Mouse (Mus musculus) CD4-positive, CD25-positive, alpha-beta regulatory T cell, adult 4 months (primary cell): ENCODE results near the gene Pip5k1b. TPM values are rescaled to one million over a fixed set of nuclear protein-coding genes. Genes with fewer than 3 reads are reported as not detected.

Experiments
- ATAC-seq: one replicate; pipeline ENCODE4 v1.8.0; 2017
- polyA plus RNA-seq, 2 experiments: library from polyadenylated mRNA; unstranded; fragments of 100-300 nt; shearing (Covaris generic); gene quantifications; one replicate each; pipeline ENCODE4 v1.2.1; 2017

Gene Pip5k1b
- polyA plus RNA-seq, 2 experiments from 2014 or later: 7.0 to 8.1 TPM

DNA sequence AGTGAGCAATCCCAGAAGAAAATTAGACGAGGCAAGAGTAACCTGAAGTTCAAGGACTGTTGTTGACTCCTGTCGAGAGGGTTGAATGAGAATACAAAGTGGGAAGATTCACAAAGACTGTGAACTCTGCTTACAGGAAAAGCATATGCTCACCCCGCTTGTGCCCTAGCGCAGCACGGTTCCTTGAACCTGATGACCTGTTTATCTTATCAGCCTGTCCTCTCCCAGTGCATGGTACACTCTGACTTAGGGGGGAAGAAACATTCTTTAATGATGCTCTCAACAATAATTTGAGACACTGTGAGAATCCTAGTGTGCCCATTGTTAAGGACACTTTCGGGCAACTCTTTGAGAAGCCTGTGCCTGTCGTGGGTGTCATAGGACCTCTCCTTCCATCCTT is 38.6 kb downstream of the Pip5k1b start:
- ATAC-seq: no peak

DNA sequence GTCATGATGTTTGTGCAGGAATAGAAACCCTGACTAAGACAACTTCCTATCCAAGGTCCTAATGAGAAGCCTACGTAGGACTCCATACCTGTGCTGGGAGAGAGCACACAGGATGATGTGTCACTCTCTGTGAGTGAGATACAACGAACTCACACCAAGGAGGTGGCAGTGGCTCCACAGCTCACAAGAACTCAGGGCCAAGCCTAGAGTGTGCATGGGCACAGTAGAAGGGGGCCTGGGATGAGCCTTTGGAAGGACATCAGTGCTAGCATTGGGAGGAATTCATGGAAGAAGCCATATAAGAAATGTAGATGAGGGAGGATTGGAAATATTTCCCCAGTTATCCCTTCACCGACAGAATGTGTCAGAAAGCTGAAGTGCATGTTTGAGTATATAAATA is 39.7 kb downstream of the Pip5k1b start:
- ATAC-seq: no peak

- ATAC-seq: no peak
Measured at GRCm38 (mm10) chr19:24514661-24515642, 40.7 kb downstream of the Pip5k1b start.

DNA sequence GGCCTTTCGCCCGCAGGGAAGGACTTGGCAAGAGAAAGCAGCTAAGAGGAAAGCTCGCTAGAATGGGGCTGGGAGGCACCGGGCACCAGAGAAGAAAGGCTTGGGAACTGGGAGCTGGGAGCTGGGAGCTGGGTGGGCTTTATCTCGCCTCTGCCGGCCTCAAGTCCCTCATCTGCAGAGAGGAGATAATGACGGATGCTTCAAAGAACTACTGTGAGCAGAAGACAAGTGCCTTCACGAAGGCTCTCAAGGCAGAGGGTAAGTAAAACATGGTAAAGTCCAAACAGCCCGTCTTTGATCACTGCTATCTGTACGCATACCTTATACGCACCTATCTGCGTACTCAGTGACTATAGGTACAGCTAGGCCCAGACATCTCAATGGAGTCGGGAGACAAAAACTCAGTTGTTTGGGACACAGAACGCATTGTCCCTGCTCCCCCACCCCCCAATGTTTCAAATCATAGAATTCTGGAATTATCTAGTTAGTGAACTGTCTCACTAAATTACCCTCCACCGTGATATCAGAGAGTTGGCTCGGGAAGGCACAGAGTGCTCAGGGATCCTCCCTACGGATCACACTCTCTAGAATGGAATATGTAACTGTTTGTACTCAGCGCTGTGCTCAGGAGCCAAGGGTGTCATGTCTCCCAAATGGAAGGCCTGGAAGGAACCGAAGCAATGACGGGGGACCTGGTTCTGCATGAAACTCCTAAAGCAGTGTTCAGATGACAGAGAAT is 42.4 kb downstream of the Pip5k1b start:
- ATAC-seq: no peak

DNA sequence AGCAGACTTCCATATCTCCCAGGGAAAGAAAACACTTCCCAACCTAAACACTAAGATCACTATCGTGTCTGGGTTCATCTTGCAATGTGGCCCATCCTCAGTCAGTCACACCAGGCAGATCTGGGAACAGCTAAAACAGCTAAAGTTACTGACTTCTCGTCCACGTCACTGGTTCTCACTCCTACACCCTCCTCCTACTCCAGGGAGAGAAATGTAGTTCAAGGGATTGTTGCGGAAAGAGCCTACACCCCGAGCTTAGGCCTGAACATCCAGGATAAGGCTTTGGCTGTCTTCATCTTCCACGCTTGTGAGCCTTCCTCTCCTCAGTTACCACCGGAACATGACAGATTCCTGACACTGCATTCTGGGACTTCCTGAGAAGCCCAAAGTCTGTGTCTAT is 43.7 kb downstream of the Pip5k1b start:
- ATAC-seq: no peak

DNA sequence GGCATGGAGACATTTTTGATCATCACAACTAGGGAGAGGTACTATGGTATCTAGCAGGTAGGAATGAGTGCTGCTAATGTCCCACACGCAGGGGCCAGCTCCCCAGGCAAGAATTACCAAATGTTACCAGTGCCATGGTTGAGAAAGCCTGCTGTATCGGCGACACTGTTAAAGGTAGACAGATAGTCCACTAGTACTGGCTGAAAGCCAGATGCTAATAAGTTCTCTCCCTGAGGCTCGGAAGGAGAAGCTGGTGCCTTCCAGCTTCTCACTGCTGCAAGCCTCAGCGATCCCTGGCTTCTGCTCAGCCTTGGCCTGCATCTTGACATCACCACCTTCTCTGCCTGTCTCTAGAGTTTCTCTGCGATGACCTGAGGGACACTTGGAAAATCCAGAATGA is 46.3 kb downstream of the Pip5k1b start:
- no peak for ATAC-seq

- ATAC-seq: no peak
Measured at GRCm38 (mm10) chr19:24508087-24508767, 47.4 kb downstream of the Pip5k1b start.

- no peak for ATAC-seq
Measured at GRCm38 (mm10) chr19:24502736-24503421, 52.8 kb downstream of the Pip5k1b start.

DNA sequence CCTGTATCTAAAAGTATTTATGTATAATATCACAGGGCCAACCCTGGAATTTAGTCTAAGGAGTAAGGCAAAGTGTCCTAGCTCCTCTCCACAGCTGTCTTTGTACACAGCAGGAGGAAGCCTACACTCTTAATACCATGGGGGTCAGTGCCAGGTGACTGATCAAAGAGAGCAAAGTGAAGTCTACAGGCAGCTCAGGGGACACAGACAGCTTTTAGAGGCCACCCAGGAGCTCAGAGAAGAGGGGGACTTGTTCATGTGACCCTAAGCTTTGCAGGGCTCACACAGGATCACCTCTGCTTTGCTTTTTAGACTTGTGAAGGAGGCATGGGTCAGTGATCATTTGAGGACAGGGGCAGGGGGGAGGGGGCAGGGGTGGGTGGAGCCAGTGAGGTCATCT is 54.1 kb downstream of the Pip5k1b start:
- no peak for ATAC-seq

DNA sequence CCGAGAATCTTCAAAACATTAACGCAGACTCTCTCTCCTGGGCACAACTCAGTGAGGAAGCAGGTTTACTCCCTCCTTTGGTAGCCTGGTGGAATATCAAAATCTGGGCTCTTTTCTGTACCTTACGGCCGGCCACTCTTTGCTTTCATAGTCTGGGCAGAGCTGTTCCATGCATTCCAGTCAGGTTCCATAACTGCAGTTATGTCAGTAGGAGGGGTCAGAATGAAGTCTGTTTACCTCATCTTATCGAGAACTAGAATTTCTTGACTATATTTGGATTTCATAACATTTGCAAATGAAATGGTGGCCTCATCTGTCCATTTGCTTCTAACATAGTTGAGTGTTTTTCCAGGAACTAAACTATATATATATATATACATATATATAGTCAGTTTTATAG is 55.2 kb downstream of the Pip5k1b start:
- ATAC-seq: no peak

- no peak for ATAC-seq
Measured at GRCm38 (mm10) chr19:24499291-24499690, 56.4 kb downstream of the Pip5k1b start.

GRCm38 (mm10) chr19:24493887-24494286 is 61.8 kb downstream of the Pip5k1b start:
- ATAC-seq: no peak

DNA sequence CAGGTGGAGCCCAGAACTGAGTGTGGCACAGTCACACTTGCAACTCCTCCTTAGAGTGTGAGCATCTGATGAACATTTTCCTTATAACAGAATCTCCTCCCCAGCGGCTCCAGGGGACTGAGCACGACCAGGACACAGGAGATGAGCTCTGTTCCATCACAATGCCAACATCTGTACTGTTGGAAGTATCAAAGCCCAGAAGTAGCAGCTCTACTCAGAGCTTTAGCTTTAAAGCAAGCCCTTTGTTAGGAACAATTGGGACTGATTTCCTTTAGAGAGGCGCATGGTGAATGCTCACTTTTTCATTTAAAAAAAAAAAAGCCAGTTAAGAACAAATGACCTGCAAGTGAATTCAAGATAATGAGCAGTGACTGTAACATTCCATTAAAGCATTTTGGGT is 63.8 kb downstream of the Pip5k1b start:
- no peak for ATAC-seq

DNA sequence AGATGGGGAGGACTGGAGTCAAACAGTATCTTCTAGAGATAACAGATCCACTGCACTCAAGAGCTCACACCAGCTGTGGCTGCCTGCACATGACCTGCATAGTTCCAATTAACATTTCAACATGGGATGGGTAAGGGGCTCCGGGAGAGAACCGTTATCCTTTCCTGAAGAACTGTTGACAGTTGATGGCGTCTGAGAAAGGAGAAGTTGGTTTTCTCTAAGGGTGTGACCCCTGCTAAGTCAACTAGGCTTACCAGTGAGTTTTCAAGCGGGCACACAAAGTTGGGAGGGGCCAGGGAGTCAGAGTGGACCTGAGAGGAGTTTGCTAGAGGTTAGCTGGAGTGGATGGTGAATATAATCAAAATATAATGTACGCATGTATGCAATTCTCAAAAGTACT is 65.4 kb downstream of the Pip5k1b start:
- no peak for ATAC-seq

DNA sequence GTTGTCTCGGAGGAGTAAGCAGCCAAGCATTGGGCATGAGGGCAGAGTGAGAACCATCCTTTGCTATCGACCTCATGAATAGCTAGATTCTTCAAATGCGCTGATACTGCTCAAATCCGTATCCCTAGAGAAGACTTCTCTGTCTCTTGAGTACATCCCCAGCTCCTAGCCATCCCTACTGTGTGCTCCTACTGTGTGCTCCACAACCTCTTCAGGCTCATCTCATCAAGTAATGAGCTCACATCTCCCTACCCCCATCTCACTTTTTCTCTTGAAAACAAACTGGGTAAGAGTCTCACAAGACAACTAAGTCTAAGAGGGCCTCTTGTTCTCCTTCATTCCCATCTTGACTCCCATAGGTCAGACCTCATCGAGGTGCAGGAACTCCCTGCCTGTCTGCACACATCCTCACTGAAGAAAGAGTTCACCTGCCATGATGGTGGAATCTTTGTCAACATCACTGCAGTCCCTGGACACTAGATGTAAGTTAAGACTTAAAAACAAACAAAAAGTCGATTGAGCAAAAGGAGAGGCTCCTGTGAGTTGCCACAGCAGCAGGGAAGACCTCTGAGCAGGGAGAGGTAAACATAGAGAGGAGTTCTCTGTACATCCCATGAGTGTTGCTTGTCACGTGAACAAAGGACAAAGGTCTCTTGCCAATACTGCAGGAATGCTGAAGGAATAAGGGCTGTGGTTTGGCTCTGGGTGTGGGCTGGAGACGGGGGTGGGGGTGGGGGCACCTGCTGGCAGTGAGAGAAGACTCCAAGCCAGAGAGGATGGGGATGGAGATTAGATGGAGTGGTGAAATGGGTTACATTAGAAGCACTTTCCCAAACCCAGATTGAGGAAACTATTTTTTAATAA is 69.0 kb downstream of the Pip5k1b start:
- ATAC-seq: no peak

GRCm38 (mm10) chr19:24484612-24485194 is 71.0 kb downstream of the Pip5k1b start:
- ATAC-seq: no peak

GRCm38 (mm10) chr19:24480916-24481315 is 74.8 kb downstream of the Pip5k1b start:
- ATAC-seq: no peak

- peak; percentile 85 for ATAC-seq
Measured at GRCm38 (mm10) chr19:24476929-24477882, 78.5 kb downstream of the Pip5k1b start, which contains the start of gene Fam122a. Fam122a (minus strand) TSS chr19:24477356.

- peak; percentile 64 for ATAC-seq
Measured at GRCm38 (mm10) chr19:24476461-24476860, 79.2 kb downstream of the Pip5k1b start.

DNA sequence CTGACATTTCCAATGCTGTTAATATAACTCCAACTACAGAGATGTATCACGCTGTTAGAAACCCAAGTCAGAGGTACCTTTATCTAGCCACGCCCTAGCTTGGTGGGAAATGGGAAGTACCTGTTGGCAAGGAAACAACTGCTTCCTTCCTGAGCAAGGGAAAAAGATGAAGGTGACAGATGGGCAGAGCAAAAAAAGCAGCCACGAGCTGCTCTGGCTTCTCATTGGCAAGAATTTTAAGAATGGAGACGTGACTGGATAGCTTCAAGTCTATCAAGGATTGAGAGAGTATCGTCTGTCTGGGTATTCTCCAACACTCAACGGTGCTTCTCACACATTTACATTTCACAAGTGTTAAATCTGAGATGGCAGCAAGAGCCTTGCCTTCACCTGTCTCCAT is 80.4 kb downstream of the Pip5k1b start:
- no peak for ATAC-seq
